Mouse (Mus musculus) brain, embryonic 18.5 days (tissue): ENCODE results near the gene Cd276.
"Not testable (repeated sequence)": the region's sequence is repeated elsewhere in the genome, so short reads cannot be mapped to it uniquely, and the experiment has no call there.

Source experiments
- DNase-seq: peaks from one replicate; pipeline ENCODE4 v3.0.0-alpha.2; 2012; ENCODE audit warnings: low read depth, low spot score

Gene Cd276

DNA sequence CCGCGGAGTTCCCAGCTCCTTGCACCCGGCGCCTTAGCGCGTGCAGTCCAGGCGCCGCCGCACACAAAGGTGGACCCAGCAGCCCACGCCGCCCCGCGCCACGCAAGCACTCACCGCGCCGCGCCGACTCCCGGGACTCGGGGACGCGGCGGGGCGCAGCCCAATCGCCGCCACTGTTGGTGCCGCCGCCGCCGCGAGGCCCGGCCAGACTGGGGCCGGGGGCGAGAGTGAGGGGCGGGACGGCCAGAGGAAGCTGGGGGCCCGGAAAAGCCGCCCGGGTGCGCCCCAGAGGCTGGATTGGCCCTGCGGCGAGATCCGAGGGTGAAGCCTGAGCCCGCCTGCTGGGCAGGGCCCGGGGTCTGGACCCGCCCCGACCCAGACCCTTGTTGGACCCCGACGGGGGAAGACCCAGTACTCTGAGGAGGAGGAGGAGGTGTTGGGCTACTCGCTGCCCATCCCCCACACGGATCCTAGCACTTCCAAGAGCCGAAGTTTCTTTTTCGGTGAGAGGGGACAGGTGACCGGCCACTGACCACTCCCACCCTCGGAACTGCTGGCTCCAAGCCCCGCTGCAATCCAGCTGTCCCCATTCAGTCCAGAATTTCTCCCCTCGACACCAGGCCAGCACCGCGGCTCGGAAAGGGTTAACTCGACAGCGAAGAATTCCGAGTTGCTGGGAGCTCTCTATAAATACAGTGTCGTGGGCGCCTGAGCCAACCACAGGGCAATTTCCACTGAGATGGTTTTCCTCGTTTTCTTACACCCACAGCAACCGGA lies at the start of gene Cd276:
TSS of gene Cd276 (minus strand) at position 530 of the 777 bp plus-strand sequence.
- DNase-seq: peak; percentile 62

DNA sequence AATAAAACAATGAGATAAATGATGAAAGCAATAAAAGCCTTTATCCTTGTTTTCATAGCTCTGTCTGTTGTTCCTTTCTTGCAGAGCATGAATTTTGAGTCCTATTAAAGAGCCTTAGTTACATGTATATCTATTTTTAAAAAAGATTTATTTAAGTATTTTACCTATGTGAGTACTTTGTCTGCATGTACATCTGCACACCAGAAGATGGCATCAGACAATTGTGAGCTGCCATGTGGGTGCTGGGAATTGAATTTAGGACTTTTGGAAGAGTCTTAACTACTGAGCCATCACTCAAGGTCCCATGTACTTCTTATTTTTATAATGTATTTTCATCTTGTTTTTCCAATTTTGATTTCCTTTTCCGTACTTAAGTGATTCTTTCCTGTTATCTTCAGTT lies 40.1 kb upstream of the Cd276 start:
- no peak for DNase-seq

DNA sequence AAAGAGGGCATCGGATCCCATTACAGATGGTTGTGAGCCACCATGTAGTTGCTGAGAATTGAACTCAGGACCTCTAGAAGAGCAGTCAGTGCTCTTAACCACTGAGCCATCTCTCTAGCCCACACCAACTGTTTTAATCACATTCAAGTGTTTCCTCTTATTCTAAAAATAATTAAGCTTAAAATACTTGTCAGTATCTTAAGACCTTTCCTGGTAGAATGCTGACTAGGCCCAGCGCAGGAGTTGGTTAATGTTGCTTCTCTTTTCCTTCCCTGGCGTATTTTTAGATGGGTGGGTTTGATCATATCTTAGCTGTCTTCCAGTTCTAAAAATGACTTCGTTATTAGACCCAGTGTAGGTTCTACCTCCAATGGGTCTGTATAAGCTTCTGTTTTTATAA lies 33.4 kb upstream of the Cd276 start:
- DNase-seq: no peak

DNA sequence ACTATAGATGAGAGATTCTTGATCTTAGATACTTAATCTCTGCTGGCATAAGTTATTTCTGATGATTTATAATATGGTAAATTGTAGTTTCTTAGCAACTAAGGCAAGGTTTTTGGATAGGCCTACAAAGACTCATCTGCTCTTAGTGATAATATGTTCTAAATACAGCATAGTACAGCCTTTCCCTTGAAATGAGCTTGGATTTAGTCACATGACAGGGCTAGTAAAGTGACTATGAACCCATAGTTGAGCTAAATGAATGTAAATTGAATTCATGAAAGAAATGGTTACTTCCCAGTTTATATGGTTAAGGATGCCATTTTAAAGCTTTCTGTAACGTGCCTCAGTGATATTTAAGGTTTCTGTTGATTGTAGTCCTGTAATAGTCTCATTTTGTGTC lies 29.1 kb upstream of the Cd276 start:
- DNase-seq: no peak

DNA sequence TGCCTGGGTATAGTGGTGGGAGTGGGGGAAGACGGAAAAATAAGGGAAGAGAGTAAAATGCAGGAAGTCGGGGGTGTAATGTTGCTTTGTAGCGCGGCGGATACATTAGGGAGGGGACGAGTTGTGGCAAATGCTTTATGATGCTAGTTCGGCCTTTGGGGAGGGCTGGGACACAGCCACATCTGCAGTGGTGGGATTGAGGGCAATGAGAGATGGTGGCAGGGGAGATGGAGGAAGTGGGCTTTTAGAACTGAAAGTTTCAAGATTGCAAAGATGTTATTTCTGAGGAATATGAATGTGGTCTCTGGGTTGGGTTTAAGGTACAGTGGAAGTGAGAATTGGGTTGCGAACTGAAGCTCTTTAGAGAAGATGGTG lies 28.0 kb upstream of the Cd276 start:
- DNase-seq: no peak

DNA sequence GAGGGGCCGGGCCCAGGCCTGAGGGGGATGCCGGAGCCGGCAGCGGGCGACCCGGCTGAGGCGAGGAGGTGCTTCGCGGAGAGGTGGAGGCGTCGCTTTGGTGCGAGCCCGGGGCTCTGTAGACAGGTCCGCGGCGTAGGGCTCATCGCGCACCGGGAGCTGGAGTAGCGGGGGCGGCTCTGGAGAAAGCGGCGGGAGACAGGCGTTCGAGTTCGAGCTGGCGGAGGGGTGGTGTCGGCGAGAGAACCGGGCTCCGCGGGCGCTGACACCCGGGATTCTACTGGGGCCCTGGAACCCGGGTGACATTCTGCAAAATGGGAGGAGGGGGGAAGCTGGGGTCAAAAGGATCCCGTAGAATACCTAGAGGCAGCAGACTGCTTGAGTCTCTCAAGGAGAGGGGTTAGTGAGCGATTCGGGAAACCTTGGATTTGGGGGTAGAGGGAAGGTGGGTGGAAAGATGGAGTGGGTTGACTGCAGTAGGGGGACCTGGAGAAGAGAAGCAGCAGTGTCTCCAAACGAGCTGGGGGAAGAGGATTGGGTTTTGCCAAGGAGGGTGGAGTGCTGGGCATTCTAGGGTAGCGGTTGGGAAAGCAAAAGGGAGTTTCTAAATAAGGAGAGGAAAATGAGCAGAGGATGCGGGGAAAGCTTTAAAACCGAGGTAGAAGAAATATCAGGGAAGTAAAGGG lies 27.5 kb upstream of the Cd276 start:
- DNase-seq: no peak

DNA sequence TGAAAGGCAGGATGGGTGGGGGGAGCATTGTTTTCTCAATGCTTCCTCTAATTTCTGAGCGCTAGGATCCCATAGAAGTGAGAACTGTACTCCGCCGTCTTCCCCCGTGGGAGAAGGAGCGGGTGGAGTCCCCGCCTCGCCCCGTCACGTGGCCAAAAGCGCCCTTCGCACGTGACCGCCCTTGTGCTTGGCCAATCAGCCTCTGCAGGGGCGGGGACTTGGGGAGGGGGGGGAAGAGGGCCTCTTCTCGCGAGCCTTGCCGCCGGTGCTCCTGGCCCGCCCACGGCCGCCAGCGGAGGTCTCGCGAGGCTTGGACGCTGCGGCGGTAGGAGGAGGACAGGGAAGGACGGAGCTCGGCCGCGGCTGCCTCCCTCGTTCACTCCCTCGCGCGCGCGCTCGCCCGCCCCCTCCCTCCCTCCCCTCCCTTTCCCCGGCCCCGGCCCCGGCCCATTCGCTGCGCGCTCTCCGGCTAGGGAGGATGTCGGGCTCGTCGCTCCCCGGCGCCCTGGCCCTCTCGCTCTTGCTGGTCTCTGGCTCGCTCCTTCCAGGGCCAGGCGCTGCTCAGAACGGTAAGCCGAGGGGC lies 26.8 kb upstream of the Cd276 start, which contains the start of gene Nptn:
TSS of gene Nptn (plus strand) at position 283 of the 583 bp plus-strand sequence.
- DNase-seq: peak; percentile 98

DNA sequence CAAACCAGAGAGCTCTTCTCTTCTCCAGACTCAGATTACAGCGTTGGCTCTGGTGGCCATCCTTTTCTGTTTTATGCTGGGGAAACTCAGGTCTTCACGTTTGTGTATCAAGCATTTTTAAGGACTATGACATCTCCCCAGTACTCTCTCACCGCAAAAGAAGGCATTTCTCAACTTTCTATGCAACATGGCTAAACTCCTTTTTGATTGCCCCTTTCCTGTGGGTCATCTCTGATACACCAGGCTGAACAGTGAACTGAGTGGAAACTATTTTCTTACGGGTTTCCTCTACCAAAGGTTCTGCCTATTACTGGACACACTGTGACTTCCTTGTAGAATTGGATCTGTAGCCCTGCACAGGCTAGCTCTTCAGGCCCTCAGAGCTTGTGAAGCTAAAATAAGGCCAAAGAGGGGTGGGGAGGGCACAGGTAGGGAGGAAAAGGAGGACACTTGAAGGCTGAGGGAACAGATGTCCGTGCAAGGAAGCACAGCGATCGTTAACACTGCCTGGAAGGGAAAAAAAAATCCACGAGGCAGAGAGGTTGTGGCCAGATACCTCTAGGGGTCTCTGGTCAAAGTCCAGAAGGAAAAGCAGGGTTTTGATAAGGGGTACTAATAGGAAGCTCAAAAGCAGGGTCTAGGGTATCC lies 26.2 kb upstream of the Cd276 start:
- no peak for DNase-seq

DNA sequence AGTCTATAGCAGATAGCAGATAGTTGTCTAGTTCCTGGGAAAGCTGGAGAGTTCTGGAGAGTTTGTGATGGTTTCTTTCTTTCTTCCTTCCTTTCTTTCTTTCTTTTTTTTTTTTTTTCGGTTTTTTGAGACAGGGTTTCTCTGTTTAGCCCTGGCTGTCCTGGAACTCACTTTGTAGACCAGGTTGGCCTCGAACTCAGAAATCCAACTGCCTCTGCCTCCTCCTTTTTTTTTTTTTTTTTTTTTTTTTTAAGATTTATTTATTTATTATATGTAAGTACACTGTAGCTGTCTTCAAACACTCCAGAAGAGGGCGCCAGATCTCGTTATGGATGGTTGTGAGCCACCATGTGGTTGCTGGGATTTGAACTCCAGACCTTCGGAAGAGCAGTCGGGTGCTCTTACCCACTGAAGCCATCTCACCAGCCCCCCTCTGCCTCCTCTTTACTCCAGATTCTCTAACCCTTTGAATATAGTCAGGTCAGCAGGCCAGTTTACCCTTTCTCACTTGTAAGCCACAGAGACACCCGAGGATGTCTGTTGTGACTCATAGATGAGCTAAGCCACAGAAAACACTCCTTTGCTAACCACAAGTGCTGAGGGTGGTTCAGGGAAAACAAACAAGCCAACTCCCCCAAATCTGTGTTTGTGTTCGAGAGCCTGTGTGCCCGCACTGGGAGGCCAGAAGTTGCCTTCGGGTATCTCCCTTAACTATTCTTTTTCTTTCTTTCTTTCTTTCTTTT lies 25.4 kb upstream of the Cd276 start:
- not testable (repeated sequence) for DNase-seq

DNA sequence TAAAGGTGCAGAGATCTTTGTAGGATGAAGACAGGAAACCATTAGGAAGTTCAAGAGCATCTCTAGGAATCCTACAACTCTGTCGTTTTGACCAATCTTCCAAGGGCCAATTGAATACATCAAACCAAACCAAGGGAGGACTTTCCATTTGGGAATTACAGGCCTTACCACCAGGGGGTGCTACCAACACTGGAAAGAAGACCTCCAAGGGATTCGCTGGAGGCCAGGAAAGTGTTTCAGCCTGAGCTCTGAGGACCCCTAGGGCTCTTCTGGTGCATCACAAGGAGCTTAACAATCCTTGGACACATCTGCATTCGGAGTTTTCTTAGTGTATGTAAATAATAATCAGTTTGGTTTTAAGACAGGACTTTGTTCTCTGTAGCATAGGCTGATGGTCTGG lies 23.4 kb upstream of the Cd276 start:
- DNase-seq: peak; percentile 32

DNA sequence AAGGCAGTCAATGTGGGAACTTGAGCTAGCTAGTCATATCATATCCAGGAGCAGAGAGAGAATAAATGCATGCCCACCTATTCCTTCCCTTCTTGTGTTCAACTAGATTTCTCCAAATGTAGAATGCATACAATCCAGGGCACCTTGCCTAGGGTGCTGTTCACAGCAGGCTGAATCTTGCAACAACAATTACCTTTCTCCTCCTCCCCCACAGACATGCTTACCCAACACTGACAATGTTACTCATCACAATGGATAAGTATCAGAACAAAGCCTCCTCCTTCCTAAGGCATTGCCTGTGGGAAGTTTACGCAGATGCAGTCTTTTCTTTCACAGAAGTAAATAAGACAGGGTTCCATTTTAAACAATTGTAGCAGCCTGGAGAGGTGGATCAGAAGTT lies 15.8 kb upstream of the Cd276 start:
- DNase-seq: no peak

DNA sequence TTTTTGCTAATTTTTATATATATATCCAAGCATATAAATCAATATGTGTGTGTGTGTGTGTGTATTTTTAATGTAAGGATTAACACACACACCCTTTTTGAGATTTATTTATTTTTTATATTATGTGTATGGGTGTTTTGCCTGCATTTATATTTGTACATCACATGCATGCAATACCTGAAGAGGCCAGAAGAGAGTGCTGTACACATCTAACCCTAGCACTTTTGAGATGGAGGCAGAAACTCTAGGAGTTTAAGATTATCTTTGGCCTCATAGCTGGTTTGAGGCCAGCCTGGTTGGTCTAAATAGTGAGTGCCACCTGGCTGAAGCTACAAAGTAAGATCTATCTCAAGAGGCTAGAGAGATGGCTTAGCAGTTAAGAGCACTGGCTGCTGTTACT lies 12.4 kb upstream of the Cd276 start:
- DNase-seq: no peak

DNA sequence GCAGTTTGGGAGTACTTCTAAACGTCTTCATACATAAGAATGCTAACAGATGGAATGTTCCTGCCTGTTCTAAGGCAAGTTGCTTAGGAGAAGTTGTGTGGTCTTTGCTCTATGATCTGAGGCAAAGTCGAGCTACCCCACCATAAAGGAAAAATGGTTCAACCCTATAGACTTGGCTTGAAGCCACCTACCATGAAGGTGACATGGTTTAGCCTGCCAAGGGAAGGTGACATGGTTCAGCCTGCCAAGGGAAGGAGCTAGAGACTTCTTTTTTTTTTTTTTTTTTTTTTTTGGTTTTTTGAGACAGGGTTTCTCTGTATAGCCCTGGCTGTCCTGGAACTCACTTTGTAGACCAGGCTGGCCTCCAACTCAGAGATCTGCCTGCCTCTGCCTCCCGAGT lies 10.7 kb upstream of the Cd276 start:
- not testable (repeated sequence) for DNase-seq

DNA sequence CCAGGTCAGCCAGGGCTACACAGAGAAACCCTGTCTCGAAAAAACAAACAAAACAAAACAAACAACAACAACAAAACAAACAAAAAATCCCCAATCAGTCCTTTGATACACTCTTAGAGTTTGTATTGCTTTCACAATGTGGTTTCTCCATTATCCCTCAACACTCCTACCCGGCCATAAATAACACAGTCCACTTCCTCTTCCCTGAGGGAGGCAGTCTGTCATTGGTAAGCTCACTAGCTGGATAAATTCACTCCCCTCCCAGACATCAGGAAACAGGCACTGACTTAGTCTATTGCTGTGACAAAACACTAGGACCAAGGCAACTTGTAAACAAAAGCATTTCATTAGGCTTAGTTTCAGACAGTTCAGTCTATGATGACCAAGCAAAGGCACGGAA lies 5.0 kb upstream of the Cd276 start:
- no peak for DNase-seq

DNA sequence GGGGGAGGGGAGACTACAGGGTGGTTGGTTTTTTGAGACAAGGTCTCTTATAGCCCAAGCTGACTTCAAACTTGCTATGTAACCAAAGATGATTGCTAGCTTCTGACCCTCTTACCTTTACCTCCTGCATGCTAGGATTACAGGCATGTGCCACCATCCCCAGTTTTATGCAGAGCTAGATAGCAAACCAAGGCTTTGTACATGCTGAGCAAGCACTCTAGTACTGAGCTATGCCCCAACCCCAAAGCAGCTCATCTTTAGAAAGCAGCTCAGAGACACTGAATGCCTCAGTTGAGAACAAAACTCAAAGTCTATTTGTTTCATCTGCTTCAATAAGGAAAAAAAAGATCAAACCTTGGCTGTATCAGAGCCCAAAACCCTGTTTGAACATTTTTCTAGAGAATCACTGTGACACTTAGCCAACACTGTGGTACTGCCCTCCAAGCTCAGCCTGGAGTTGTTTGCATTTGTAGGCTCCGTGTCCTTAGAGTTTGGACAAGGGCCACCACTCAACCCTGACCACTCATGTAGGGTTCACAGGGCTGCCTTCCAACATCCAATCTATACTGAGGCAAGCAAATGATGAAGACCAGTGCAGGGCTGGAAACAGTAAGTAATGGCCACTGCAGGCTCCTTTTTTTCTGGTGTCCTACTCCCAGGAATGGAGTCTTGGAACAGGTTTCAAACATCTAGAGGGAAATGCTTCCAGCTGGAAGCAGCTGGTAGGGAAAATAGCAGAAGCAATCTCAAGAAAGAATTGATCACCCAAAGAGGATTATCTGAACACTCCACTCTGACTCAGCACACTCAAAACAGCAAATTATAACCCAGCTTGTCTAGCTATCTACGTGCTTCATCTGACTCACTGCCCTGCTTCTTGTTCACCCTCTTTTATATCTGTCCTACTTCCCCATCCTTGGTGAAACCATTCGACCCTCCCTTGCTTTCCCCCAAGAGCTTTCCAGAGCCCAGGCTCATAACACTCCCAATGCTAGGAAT lies 2.5 kb upstream of the Cd276 start:
- no peak for DNase-seq

DNA sequence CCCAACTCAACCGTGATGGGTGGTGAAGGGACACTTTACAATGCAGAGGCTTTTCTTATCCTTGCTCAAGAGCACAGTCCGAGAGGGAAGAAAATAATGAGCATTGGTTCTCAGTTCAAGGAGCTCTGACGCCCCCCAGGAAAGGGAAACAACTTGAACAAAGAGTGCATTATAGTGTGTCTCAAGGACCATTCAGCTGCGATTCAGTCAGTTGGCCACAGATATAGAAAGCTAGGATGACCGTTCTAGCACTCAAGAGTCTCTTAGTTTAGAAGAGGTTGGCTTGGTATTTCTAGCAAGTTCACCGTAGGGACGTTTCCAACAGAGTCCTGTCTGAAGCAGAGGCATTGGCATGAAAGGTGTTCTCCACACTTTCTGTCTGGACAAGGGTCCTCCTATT lies 1.4 kb upstream of the Cd276 start:
- DNase-seq: no peak

DNA sequence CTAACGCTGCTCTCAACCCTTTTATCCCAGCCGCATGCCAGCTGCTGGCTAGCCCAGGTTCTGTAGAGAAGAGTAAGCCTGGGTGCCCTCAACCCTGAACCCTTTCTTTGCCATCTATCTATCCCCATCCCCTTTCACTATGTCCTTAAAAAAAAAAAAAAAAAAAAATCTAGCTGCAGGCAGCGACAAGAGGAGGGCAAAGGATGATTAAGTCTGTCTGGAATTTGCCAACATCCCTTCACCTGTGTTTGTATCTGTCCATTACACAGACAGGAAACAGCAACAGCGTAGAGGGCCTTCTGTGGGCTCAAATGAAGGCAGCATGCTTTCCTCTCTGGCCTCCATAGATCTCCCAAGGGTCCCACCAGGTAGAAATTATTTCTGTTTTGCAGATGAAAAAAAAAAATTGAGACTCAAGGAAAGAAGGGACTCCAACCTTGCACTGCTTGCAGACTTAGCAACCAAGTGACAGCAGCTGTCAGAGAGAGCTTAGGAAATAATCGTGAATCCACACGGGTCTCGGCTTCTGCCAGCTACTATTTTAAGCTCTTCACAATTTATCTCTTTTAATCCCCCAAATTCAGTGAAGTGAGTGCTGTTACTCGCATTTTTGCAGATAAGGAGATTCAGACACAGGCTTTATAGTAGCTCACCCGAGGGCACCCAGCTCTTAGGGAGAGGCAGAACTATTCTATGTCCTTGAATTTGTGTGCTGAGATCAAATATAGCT lies 613 bp upstream of the Cd276 start:
- no peak for DNase-seq

DNA sequence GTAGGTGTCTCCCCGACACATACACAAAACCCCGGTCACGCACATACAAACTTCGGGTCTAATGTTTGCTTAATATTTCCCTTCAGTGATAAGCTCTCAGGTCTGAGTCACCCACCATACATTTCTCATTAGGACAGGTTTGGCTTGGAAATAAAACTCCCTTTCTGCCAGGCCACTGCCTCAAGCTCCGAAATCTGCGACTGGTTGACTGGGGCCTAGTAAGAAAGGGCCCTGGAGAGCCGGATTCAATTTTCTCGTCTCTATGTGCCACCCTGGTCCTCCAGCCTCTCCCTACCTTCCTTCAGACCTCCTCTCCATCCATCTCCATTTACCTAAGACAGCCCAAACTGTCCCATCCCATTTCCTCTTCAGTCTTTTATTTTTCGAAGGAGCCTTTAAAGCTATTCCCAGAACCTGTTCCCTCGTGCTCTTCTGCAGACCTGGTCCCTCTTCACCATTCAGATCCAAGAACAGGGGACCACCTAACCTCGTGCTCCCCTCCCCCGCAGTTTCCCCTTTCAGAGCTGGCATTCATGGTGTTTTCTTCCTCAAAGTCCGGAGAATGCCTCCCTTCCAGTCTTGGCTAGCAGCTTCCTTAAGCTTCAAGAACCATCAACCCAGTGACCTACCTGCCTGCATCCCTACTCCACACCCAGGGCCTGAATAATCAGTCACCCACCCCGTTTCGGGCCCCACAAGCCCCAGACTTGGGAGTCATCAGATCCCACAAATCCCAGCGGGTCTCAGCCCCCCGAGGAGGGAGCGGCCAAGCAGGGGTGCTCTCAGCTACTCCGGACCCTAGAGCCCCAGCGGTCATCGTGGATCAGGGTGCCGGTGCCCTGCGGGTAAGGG lies 955 bp downstream of the Cd276 start:
- peak; percentile 22 for DNase-seq

DNA sequence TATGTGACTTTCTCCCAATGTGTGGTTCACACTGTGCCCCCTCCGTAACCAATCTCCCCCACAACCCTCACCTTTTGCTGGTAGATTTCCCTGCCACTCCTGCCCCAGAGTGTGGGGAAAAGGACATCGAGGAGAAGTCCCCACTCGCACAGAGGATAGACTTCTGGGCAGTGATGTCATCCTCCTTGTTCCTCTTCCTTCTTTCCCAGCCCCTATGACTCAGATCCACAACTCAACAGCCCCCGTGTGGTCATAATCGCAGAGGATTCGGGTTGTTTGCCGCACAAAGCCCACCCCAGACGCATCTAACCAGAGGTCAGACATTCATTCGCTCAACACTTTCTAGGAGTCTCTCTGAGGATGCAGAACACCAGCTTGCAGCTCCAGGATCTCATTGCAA lies 3.2 kb downstream of the Cd276 start:
- DNase-seq: no peak
